Mouse (Mus musculus): ENCODE measurements around the gene Gclc.

Gene Gclc

GRCm38 (mm10) chr9:77753853-77754727 lies at the start of gene Gclc:
Gene Gclc, plus strand, starts transcription at chr9:77754535.
- peak; percentile 79 for DNase-seq (ENCODE audit: low read depth, low spot score)

GRCm38 (mm10) chr9:77706515-77706914 lies 47.8 kb upstream of the Gclc start:
- DNase-seq (ENCODE audit: low read depth, low spot score) = no peak

- DNase-seq (ENCODE audit: low read depth, low spot score) = no peak
Measured at GRCm38 (mm10) chr9:77707433-77708139, 46.7 kb upstream of the Gclc start.

GRCm38 (mm10) chr9:77708950-77709349 lies 45.4 kb upstream of the Gclc start:
- DNase-seq (ENCODE audit: low read depth, low spot score) = no peak

GRCm38 (mm10) chr9:77711021-77711569 lies 43.2 kb upstream of the Gclc start:
- DNase-seq (ENCODE audit: low read depth, low spot score) = no peak

GRCm38 (mm10) chr9:77712816-77713215 lies 41.5 kb upstream of the Gclc start:
- DNase-seq (ENCODE audit: low read depth, low spot score) = no peak

- no peak for DNase-seq (ENCODE audit: low read depth, low spot score)
Measured at GRCm38 (mm10) chr9:77713301-77713700, 41.0 kb upstream of the Gclc start.

- no peak for DNase-seq (ENCODE audit: low read depth, low spot score)
Measured at GRCm38 (mm10) chr9:77715262-77715661, 39.1 kb upstream of the Gclc start.

- DNase-seq (ENCODE audit: low read depth, low spot score) = no peak
Measured at GRCm38 (mm10) chr9:77716009-77716408, 38.3 kb upstream of the Gclc start.

GRCm38 (mm10) chr9:77717831-77718435 lies 36.4 kb upstream of the Gclc start:
- no peak for DNase-seq (ENCODE audit: low read depth, low spot score)

- no peak for DNase-seq (ENCODE audit: low read depth, low spot score)
Measured at GRCm38 (mm10) chr9:77718816-77719411, 35.4 kb upstream of the Gclc start.

- no peak for DNase-seq (ENCODE audit: low read depth, low spot score)
Measured at GRCm38 (mm10) chr9:77719675-77720074, 34.7 kb upstream of the Gclc start.

GRCm38 (mm10) chr9:77722381-77722780 lies 32.0 kb upstream of the Gclc start:
- DNase-seq (ENCODE audit: low read depth, low spot score) = no peak

GRCm38 (mm10) chr9:77724216-77724615 lies 30.1 kb upstream of the Gclc start:
- no peak for DNase-seq (ENCODE audit: low read depth, low spot score)

GRCm38 (mm10) chr9:77725448-77725847 lies 28.9 kb upstream of the Gclc start:
- no peak for DNase-seq (ENCODE audit: low read depth, low spot score)

GRCm38 (mm10) chr9:77726018-77726684 lies 28.2 kb upstream of the Gclc start:
- DNase-seq (ENCODE audit: low read depth, low spot score) = no peak

- DNase-seq (ENCODE audit: low read depth, low spot score) = no peak
Measured at GRCm38 (mm10) chr9:77727012-77727411, 27.3 kb upstream of the Gclc start.

GRCm38 (mm10) chr9:77732067-77732466 lies 22.3 kb upstream of the Gclc start:
- no peak for DNase-seq (ENCODE audit: low read depth, low spot score)

GRCm38 (mm10) chr9:77737298-77738041 lies 16.9 kb upstream of the Gclc start:
- no peak for DNase-seq (ENCODE audit: low read depth, low spot score)

- no peak for DNase-seq (ENCODE audit: low read depth, low spot score)
Measured at GRCm38 (mm10) chr9:77741452-77741851, 12.9 kb upstream of the Gclc start.

Measured in retina, adult 2 months (tissue).